ENCODE assay signal across 21 mouse cellular contexts in genomic region chr19:45112444-45112843, GRCm38 (mm10). TPM values are rescaled to one million over a fixed set of nuclear protein-coding genes. Genes with fewer than 3 reads are reported as not detected.
DNase-seq lines count a peak whose midpoint lies in the region; ATAC-seq and TF ChIP-seq lines count a peak whose summit lies in the region.
"Had no signal": no experiment of that assay in that cellular context is flagged by ENCODE, and none has a peak within 500 bp of the region (broad histone marks: within the 10 kb centered on the region; RNA-seq: fewer than 3 reads in every experiment).

No protein-coding gene starts in this region.

- TF ChIP-seq EP300 in MEL (IDR thresholded peaks at IDR 0.05; ENCODE audit: low read depth in 1 of 2, low read length in 2 of 2), result no peak
- TF ChIP-seq EP300 in liver, embryonic 14.5 days (IDR thresholded peaks at IDR 0.05; ENCODE audit: low read depth), result no peak

- H3K4me3 ChIP-seq in kidney, postnatal 0 days (replicated peaks; ENCODE audit: low read depth, low read length), result no peak overlapping the region
- no peak overlapping the region for H3K4me3 ChIP-seq in MEL (ENCODE audit: control insufficient read depth in 1 of 2, insufficient read depth in 1 of 2, low read depth in 2 of 2, low read length in 2 of 2)
- H3K4me3 ChIP-seq in liver, embryonic 14.5 days (ENCODE audit: insufficient read depth in 1 of 2, low read depth in 2 of 2, low read length in 2 of 2), result no peak overlapping the region
- no peak overlapping the region for H3K4me3 ChIP-seq in forebrain, embryonic 15.5 days
- H3K4me3 ChIP-seq: heart, embryonic 10.5 days; midbrain, embryonic 12.5 days had no signal

- peak; percentile 10; the same call in 1 of the 2 replicates for TF ChIP-seq CTCF in kidney, postnatal 0 days (IDR thresholded peaks at IDR 0.05; ENCODE audit: low read depth)
- peak; percentile 46 to 60 (median 55) for TF ChIP-seq CTCF in MEL (IDR thresholded peaks at IDR 0.05 in 2 of 3, conservative IDR thresholded peaks at IDR 0.05 in 1 of 3; ENCODE audit: control insufficient read depth in 1 of 3, insufficient read depth in 1 of 3, low read depth in 2 of 3, low read length in 3 of 3, poor library complexity in 1 of 3, severe bottlenecking in 1 of 3)
- TF ChIP-seq CTCF in liver, embryonic 14.5 days (IDR thresholded peaks at IDR 0.05; ENCODE audit: low read depth), result peak; percentile 46

- 0 out of 2 replicates have a peak, but pooled peaks cover 8% of the 10 kb centered on the region for H3K27me3 ChIP-seq in kidney, postnatal 0 days (ENCODE audit: insufficient read depth, low read length)
- peaks cover 3 to 17% of the 10 kb centered on the region in 2 experiments; a peak in 3 of 4 replicates for H3K27me3 ChIP-seq in MEL (ENCODE audit: control insufficient read depth in 1 of 2, insufficient read depth in 2 of 2, low read length in 2 of 2)
- no peaks in the 10 kb centered on the region for H3K27me3 ChIP-seq in liver, embryonic 14.5 days (ENCODE audit: control insufficient read depth, insufficient read depth, low read length)
- no peaks in the 10 kb centered on the region for H3K27me3 ChIP-seq in forebrain, embryonic 15.5 days

- no peak for TF ChIP-seq POLR2A in MEL (IDR thresholded peaks at IDR 0.05; ENCODE audit: control insufficient read depth in 1 of 2, insufficient read depth in 1 of 2, low read depth in 1 of 2, low read length in 2 of 2, poor library complexity in 1 of 2)

- no peak for DNase-seq in kidney, postnatal 0 days (ENCODE audit: low spot score)
- DNase-seq in kidney, postnatal 10 days, result no peak
- peak; percentile 10 for DNase-seq in right cerebral cortex, postnatal 4 days
- no peak for DNase-seq in right cerebral cortex, adult 18-20 months
- DNase-seq in MEL (ENCODE audit: low read depth, low spot score), result peak; percentile 40
- DNase-seq in liver, embryonic 14.5 days (ENCODE audit: low read depth in 3 of 3, low spot score in 3 of 3), result no peak
- DNase-seq in kidney, adult 18-20 months, result no peak
- DNase-seq: adrenal gland, adult 8-10 months; cerebellum, postnatal 14 days; gastrocnemius, postnatal 10 days; heart, postnatal 4 days; kidney, postnatal 14 days; lung, postnatal 4 days; right cerebral cortex, postnatal 14 days had no signal

- no peak for ATAC-seq in kidney, postnatal 0 days (replicated peaks; ENCODE audit: low FRiP score, low read depth)
- ATAC-seq in liver, embryonic 14.5 days (ENCODE audit: insufficient read depth), result no peak
- no peak for ATAC-seq in forebrain, embryonic 15.5 days (replicated peaks)
- ATAC-seq: forebrain, embryonic 16.5 days; inflammation-experienced regulatory T-cells, adult 6 months had no signal

- no peak overlapping the region for H3K4me2 ChIP-seq in kidney, postnatal 0 days (ENCODE audit: low read length)
- no peak overlapping the region for H3K4me2 ChIP-seq in liver, embryonic 14.5 days (ENCODE audit: low read depth)
- H3K4me2 ChIP-seq in forebrain, embryonic 15.5 days (replicated peaks), result no peak overlapping the region
- H3K4me2 ChIP-seq: midbrain, embryonic 12.5 days had no signal

- H3K4me1 ChIP-seq in kidney, postnatal 0 days (replicated peaks; ENCODE audit: insufficient read depth, low read length), result peaks cover 6% of the 10 kb centered on the region
- no peaks in the 10 kb centered on the region for H3K4me1 ChIP-seq in MEL (ENCODE audit: control insufficient read depth in 1 of 2, insufficient read depth in 2 of 2, low read length in 2 of 2)
- H3K4me1 ChIP-seq in liver, embryonic 14.5 days (replicated peaks; ENCODE audit: control insufficient read depth in 2 of 2, insufficient read depth in 2 of 2, low read length in 1 of 2), result no peaks in the 10 kb centered on the region; a peak in 2 of 4 replicates
- no peaks in the 10 kb centered on the region for H3K4me1 ChIP-seq in forebrain, embryonic 15.5 days

- WGBS in kidney, postnatal 0 days, result 83% methylated on average over 6 of the region's 6 CpGs
- WGBS in liver, embryonic 14.5 days (ENCODE audit: insufficient replicate concordance), result 73% methylated on average over 6 of the region's 6 CpGs
- WGBS in forebrain, embryonic 15.5 days, result 89% methylated on average over 6 of the region's 6 CpGs

- no peaks in the 10 kb centered on the region; the same call in 1 of the 2 replicates for H3K9me3 ChIP-seq in kidney, postnatal 0 days (replicated peaks; ENCODE audit: low read length)
- H3K9me3 ChIP-seq in MEL (replicated peaks; ENCODE audit: insufficient read depth, low read length), result no peaks in the 10 kb centered on the region
- no peaks in the 10 kb centered on the region for H3K9me3 ChIP-seq in liver, embryonic 14.5 days (ENCODE audit: control insufficient read depth, low read length)
- no peaks in the 10 kb centered on the region for H3K9me3 ChIP-seq in forebrain, embryonic 15.5 days
- H3K9me3 ChIP-seq: heart, embryonic 10.5 days; midbrain, embryonic 12.5 days had no signal

- no peaks in the 10 kb centered on the region for H3K79me2 ChIP-seq in MEL (ENCODE audit: control insufficient read depth, insufficient read depth, low read length, poor library complexity)

- no peak; the same call in 1 of the 2 replicates for TF ChIP-seq RAD21 in MEL (IDR thresholded peaks at IDR 0.05; ENCODE audit: low read depth, low read length)

- no peak overlapping the region for H3K27ac ChIP-seq in kidney, postnatal 0 days
- H3K27ac ChIP-seq in MEL (ENCODE audit: control insufficient read depth, low read depth, low read length), result no peak overlapping the region
- no peak overlapping the region for H3K27ac ChIP-seq in liver, embryonic 14.5 days
- no peak overlapping the region for H3K27ac ChIP-seq in forebrain, embryonic 15.5 days (replicated peaks)
- H3K27ac ChIP-seq: heart, embryonic 10.5 days; midbrain, embryonic 12.5 days had no signal

- no peak overlapping the region for H3K9ac ChIP-seq in kidney, postnatal 0 days (ENCODE audit: low read depth, low read length)
- no peak overlapping the region for H3K9ac ChIP-seq in MEL (ENCODE audit: control insufficient read depth, low read depth, low read length, poor library complexity, severe bottlenecking)
- H3K9ac ChIP-seq in liver, embryonic 14.5 days (replicated peaks), result no peak overlapping the region
- no peak overlapping the region for H3K9ac ChIP-seq in forebrain, embryonic 15.5 days (replicated peaks)
- H3K9ac ChIP-seq: midbrain, embryonic 12.5 days had no signal

- no peaks in the 10 kb centered on the region for H3K36me3 ChIP-seq in kidney, postnatal 0 days (ENCODE audit: insufficient read depth, low read length)
- H3K36me3 ChIP-seq in MEL (ENCODE audit: control insufficient read depth in 1 of 2, insufficient read depth in 2 of 2, low read length in 2 of 2), result no peaks in the 10 kb centered on the region
- H3K36me3 ChIP-seq in liver, embryonic 14.5 days (replicated peaks; ENCODE audit: control insufficient read depth, insufficient read depth, low read depth), result no peaks in the 10 kb centered on the region
- no peaks in the 10 kb centered on the region for H3K36me3 ChIP-seq in forebrain, embryonic 15.5 days
- H3K36me3 ChIP-seq: heart, embryonic 10.5 days; midbrain, embryonic 12.5 days had no signal

TF ChIP-seq in MEL, 35 proteins besides CTCF, POLR2A, EP300 and RAD21:
- TF ChIP-seq TBP (IDR thresholded peaks at IDR 0.05; ENCODE audit: low read depth, low read length), result no peak
- no peak for TF ChIP-seq POLR2AphosphoS5 (IDR thresholded peaks at IDR 0.05; ENCODE audit: borderline replicate concordance, low read depth, low read length)
- TF ChIP-seq ZKSCAN1 (IDR thresholded peaks at IDR 0.05; ENCODE audit: low read depth, low read length), result no peak
- no peak for TF ChIP-seq ETS1 (IDR thresholded peaks at IDR 0.05; ENCODE audit: low read depth, low read length)
- no peak for TF ChIP-seq MYC (IDR thresholded peaks at IDR 0.05; ENCODE audit: low read depth, low read length)
- TF ChIP-seq ZNF384 (IDR thresholded peaks at IDR 0.05; ENCODE audit: low read depth, low read length), result no peak
- no peak for TF ChIP-seq JUND (IDR thresholded peaks at IDR 0.05; ENCODE audit: low read depth, low read length)
- TF ChIP-seq MXI1 (IDR thresholded peaks at IDR 0.05; ENCODE audit: low read depth, low read length), result no peak
- no peak for TF ChIP-seq ZMIZ1 (IDR thresholded peaks at IDR 0.05; ENCODE audit: low read depth, low read length)
- no peak for TF ChIP-seq MEF2A (IDR thresholded peaks at IDR 0.05; ENCODE audit: extremely low read depth, insufficient replicate concordance, low read depth, low read length, poor library complexity, severe bottlenecking)

RNA-seq across cellular contexts. Expression of gene Kazald1, which starts 37.4 kb away (rescaled TPM):
- 23.6 and 25.0 TPM in 2 replicates for polyA plus RNA-seq in kidney, postnatal 0 days (2015; fragmentation: Nextera tagmentation; extraction: Ambion mirVana)
- 0.33 and 0.39 TPM in 2 replicates for total RNA-seq in MEL (2012; rRNA removed)
- 1 to 10 TPM in 1 of 2 experiments, not detected in 1; 1.5 TPM for polyA plus RNA-seq in MEL (2012; ENCODE audit: insufficient read depth in 1 of 2, insufficient read length in 2 of 2, low read depth in 1 of 2, low replicate concordance in 2 of 2, missing spikeins in 1 of 2)
- 0.15 and 0.22 TPM in 2 replicates for polyA plus RNA-seq in liver, embryonic 14.5 days (2012; rRNA removed)
- 0.13 and 0.29 TPM in 2 replicates for polyA plus RNA-seq in liver, embryonic 14.5 days (2014; fragmentation: Nextera tagmentation; extraction: Ambion mirVana)
- polyA plus RNA-seq in forebrain, embryonic 15.5 days (2015; fragmentation: Nextera tagmentation; extraction: Ambion mirVana), result 0.70 and 0.73 TPM in 2 replicates

RNA-seq across cellular contexts. Expression of gene Tlx1, which starts 38.0 kb away (rescaled TPM):
- polyA plus RNA-seq in kidney, postnatal 0 days (2015; fragmentation: Nextera tagmentation; extraction: Ambion mirVana), result not detected in 2 replicates
- total RNA-seq in MEL (2012; rRNA removed), result not detected in 2 replicates
- polyA plus RNA-seq in MEL (2012; ENCODE audit: insufficient read depth in 1 of 2, insufficient read length in 2 of 2, low read depth in 1 of 2, low replicate concordance in 2 of 2, missing spikeins in 1 of 2), result not detected
- polyA plus RNA-seq in liver, embryonic 14.5 days (2012; rRNA removed), result 0.01 TPM in 1 of 2 replicates, not detected in the other
- not detected in 2 replicates for polyA plus RNA-seq in liver, embryonic 14.5 days (2014; fragmentation: Nextera tagmentation; extraction: Ambion mirVana)
- polyA plus RNA-seq in forebrain, embryonic 15.5 days (2015; fragmentation: Nextera tagmentation; extraction: Ambion mirVana), result not detected in 2 replicates
- total RNA-seq: adrenal gland, adult 8-10 months; layer of hippocampus, postnatal 14 days; left cerebral cortex, postnatal 36 days had no signal
- polyA plus RNA-seq: forebrain, embryonic 16.5 days; inflammation-experienced regulatory T-cells, adult 6 months had no signal

Comparison
In these comparisons a context has a peak if more than half of its experiments do, and no peak if none do; other contexts are left out.
1. DNase-seq: peak in right cerebral cortex, postnatal 4 days (single experiment) and MEL (single experiment); none in kidney, postnatal 0 days (single experiment), kidney, postnatal 10 days (single experiment), right cerebral cortex, adult 18-20 months (single experiment), liver, embryonic 14.5 days (0 of 3) and kidney, adult 18-20 months (single experiment).
2. Peak in every context shown above with its lines, with median percentiles within 50 percentile points of each other: CTCF ChIP-seq.